Mouse (Mus musculus) heart, embryonic 16.5 days (tissue): ENCODE measurements at regions not wholly inside any gene's neighbourhood (a gene's known extent, or its start where the extent isn't known, plus 50 kb on each side); places are given as distances from the start of the nearest gene placed in this dataset.

Source experiments
- ATAC-seq: fragments of 200-750 bp; cut with Nextera tagmentation; replicated peaks from 2 replicates; pipeline ENCODE4 v1.8.0; 2017; ENCODE audit warnings: moderate number of reproducible peaks; ENCODE audit not compliant: insufficient read depth, low FRiP score; ENCODE audit errors: extremely low read depth
- H3K27ac ChIP-seq: fragments of 300-500 bp; sonication (generic); 2 replicates; pipeline ENCODE4 v1.5.1; 2014; ENCODE audit warnings: mild to moderate bottlenecking, low read length, control low read depth, moderate library complexity
- H3K27me3 ChIP-seq: fragments of 300-500 bp; sonication (generic); 2 replicates; pipeline ENCODE4 v1.6.1; 2014; ENCODE audit warnings: low read length, mixed read lengths; ENCODE audit not compliant: control insufficient read depth, insufficient read depth
- H3K36me3 ChIP-seq: fragments of 300-500 bp; sonication (generic); 2 replicates; pipeline ENCODE4 v1.6.1; 2014; ENCODE audit not compliant: control insufficient read depth, insufficient read depth
- H3K4me1 ChIP-seq: fragments of 300-500 bp; sonication (generic); 2 replicates; pipeline ENCODE4 v1.6.1; 2014; ENCODE audit warnings: low read length, mixed read lengths; ENCODE audit not compliant: control insufficient read depth, insufficient read depth
- H3K4me2 ChIP-seq: fragments of 300-500 bp; sonication (generic); 2 replicates; pipeline ENCODE4 v1.6.1; 2014; ENCODE audit warnings: low read depth, mild to moderate bottlenecking, control low read depth, low read length
- H3K4me3 ChIP-seq: fragments of 300-500 bp; sonication (generic); 2 replicates; pipeline ENCODE4 v1.5.1; 2014; ENCODE audit warnings: mild to moderate bottlenecking, control low read depth, low read length
- H3K9ac ChIP-seq: fragments of 300-500 bp; sonication (generic); 2 replicates; pipeline ENCODE4 v1.6.1; 2014; ENCODE audit warnings: low read length, control low read depth
- H3K9me3 ChIP-seq: fragments of 300-500 bp; sonication (generic); replicated peaks from 2 replicates; pipeline ENCODE4 v1.6.1; 2016; ENCODE audit warnings: low read length; ENCODE audit not compliant: control insufficient read depth
- WGBS: fragments of 180-500 bp; shearing (Covaris S2); extraction: QIAGEN DNeasy Blood & Tissue Kit; methylation state at CpG from one replicate; pipeline ENCODE4 v1.1.7; 2014; 5-methylcytosine and 5-hydroxymethylcytosine counted together

GRCm38 (mm10) chr4:107749045-107749444, 53.0 kb upstream of the Lrp8 start:
- 0 out of 2 replicates have a peak, but pooled peaks cover 4% of the 10 kb centered on the region for H3K27me3 ChIP-seq
- ATAC-seq = no peak
- 82% methylated on average over 8 of the region's 8 CpGs for WGBS
- no peaks in the 10 kb centered on the region for H3K36me3 ChIP-seq
- no peak overlapping the region for H3K4me3 ChIP-seq
- peaks cover 11% of the 10 kb centered on the region for H3K4me1 ChIP-seq
- no peaks in the 10 kb centered on the region for H3K9me3 ChIP-seq
- no peak overlapping the region for H3K9ac ChIP-seq
- no peak overlapping the region for H3K27ac ChIP-seq
- no peak overlapping the region for H3K4me2 ChIP-seq

GRCm38 (mm10) chr4:107750017-107750416, 52.0 kb upstream of the Lrp8 start:
- 76% methylated on average over 9 of the region's 9 CpGs for WGBS
- Histone ChIP-seq H3K4me2 (no peak overlapping the region), H3K4me3 (no peak overlapping the region), H3K9me3 (no peaks in the 10 kb centered on the region), H3K27ac (no peak overlapping the region), H3K4me1 (peaks cover 11% of the 10 kb centered on the region), H3K9ac (no peak overlapping the region), H3K27me3 (0 out of 2 replicates have a peak, but pooled peaks cover 3% of the 10 kb centered on the region), H3K36me3 (no peaks in the 10 kb centered on the region)
- ATAC-seq = no peak
